Mouse (Mus musculus): ENCODE measurements at regions not wholly inside any gene's neighbourhood (a gene's known extent, or its start where the extent isn't known, plus 50 kb on each side); places are given as distances from the start of the nearest gene placed in this dataset.

DNA sequence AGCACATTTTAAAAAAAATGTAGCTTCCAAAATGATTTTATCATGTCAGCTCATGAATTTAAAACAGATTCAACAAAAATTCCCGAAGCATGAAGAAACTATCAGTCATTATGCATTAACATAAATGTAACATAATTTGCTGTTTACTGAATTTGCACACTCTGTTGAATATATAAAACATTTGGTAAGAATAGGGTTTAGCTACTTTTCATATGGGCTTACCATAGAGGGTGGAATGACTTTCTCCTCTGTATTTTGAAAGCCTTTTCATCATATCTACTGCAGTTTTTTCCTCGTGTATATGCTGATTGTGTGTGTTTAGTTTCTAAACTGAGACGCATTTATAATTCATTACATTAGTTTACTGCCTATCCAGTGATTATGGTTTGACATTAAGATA is 94.0 kb upstream of the Ppfia2 start:
- H3K4me1 ChIP-seq (replicated peaks; ENCODE audit: control insufficient read depth, insufficient read depth, low read length): no peaks in the 10 kb centered on the region
- WGBS: 64% methylated on average over 3 of the region's 3 CpGs
- H3K4me2 ChIP-seq (ENCODE audit: low read length): no peak overlapping the region
- H3K9me3 ChIP-seq (ENCODE audit: control insufficient read depth, low read length): no peaks in the 10 kb centered on the region
- no peak overlapping the region for H3K4me3 ChIP-seq (replicated peaks; ENCODE audit: low read length)
- no peaks in the 10 kb centered on the region for H3K27me3 ChIP-seq (replicated peaks; ENCODE audit: control insufficient read depth, insufficient read depth, low read length)
- H3K9ac ChIP-seq (replicated peaks; ENCODE audit: low read depth, low read length): no peak overlapping the region
- H3K27ac ChIP-seq (ENCODE audit: low read length): no peak overlapping the region
- H3K36me3 ChIP-seq (ENCODE audit: control insufficient read depth, insufficient read depth): no peaks in the 10 kb centered on the region
- ATAC-seq: peak; percentile 70

DNA sequence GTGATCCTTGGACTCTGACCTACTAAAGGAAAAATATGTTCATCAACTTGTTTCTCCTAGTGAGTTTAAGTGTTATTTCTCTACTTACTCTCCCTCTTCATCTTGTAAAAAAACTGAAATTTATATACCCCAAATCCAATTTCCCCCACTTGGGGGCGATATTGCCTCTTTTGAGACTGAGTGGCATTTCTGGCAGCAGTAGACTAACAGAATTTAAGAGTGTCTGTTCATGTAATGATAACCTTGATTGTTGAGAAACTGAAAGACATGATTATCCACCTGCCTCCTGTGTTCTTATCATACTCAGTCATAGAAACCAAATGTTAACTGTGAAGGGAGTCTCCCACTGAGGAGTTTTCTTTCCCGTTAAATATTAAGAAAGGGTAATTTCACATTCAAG is 89.5 kb upstream of the Ppfia2 start:
- no peak for ATAC-seq
- Histone ChIP-seq H3K4me1 (replicated peaks; ENCODE audit: control insufficient read depth, insufficient read depth, low read length) (no peaks in the 10 kb centered on the region), H3K9me3 (ENCODE audit: control insufficient read depth, low read length) (no peaks in the 10 kb centered on the region), H3K27me3 (replicated peaks; ENCODE audit: control insufficient read depth, insufficient read depth, low read length) (no peaks in the 10 kb centered on the region), H3K9ac (replicated peaks; ENCODE audit: low read depth, low read length) (no peak overlapping the region), H3K4me3 (replicated peaks; ENCODE audit: low read length) (no peak overlapping the region), H3K36me3 (ENCODE audit: control insufficient read depth, insufficient read depth) (no peaks in the 10 kb centered on the region), H3K4me2 (ENCODE audit: low read length) (no peak overlapping the region), H3K27ac (ENCODE audit: low read length) (no peak overlapping the region)
- WGBS: 61% methylated on average over 2 of the region's 2 CpGs

DNA sequence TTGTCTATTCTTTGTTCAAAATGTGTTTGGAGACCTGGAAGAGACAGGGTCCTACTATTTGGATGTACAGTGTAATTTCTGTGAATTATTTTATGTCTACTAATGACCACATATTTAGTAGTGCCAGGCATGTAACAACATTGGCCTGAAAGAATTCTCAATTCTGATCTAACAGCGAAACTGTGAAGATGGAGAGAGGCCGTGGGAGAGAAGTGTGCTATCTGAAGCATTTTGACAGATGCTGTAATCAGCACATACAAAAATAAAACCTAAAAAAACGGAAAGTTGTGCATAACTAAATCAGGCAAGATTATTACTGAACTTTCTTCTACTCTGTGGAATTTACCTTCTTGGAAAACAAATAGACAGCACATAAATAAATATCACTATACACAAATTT is 61.4 kb upstream of the Ppfia2 start:
- no peak overlapping the region for H3K4me2 ChIP-seq (ENCODE audit: low read length)
- no peak overlapping the region for H3K27ac ChIP-seq (ENCODE audit: low read length)
- no peaks in the 10 kb centered on the region for H3K4me1 ChIP-seq (replicated peaks; ENCODE audit: control insufficient read depth, insufficient read depth, low read length)
- H3K9ac ChIP-seq (replicated peaks; ENCODE audit: low read depth, low read length): no peak overlapping the region
- no peak for ATAC-seq
- H3K4me3 ChIP-seq (replicated peaks; ENCODE audit: low read length): no peak overlapping the region
- no peaks in the 10 kb centered on the region for H3K9me3 ChIP-seq (ENCODE audit: control insufficient read depth, low read length)
- WGBS: 82% methylated on average over 3 of the region's 3 CpGs
- no peaks in the 10 kb centered on the region for H3K36me3 ChIP-seq (ENCODE audit: control insufficient read depth, insufficient read depth)
- no peaks in the 10 kb centered on the region for H3K27me3 ChIP-seq (replicated peaks; ENCODE audit: control insufficient read depth, insufficient read depth, low read length)

DNA sequence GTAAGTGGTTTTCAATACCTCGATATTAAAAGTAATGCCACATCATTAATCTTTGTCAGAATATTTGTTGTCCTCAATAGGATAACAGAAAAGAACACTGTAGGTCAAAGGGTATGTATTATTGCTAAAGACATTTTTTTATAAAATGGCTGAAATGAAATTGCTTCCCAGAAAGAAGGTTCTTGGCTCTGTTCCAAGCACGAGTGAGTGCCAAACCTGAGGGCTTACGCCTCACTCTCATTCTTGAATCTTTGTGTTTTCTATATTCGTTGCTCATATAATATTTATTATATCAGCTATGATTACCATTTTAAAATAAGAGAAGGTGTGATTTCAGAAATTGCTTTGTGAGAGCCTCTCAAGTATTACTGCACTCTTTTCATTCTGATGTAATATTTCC is 57.0 kb upstream of the Ppfia2 start:
- H3K4me2 ChIP-seq (ENCODE audit: low read length): no peak overlapping the region
- no peak overlapping the region for H3K9ac ChIP-seq (replicated peaks; ENCODE audit: low read depth, low read length)
- no peaks in the 10 kb centered on the region for H3K27me3 ChIP-seq (replicated peaks; ENCODE audit: control insufficient read depth, insufficient read depth, low read length)
- H3K4me1 ChIP-seq (replicated peaks; ENCODE audit: control insufficient read depth, insufficient read depth, low read length): no peaks in the 10 kb centered on the region
- 61% methylated on average over 4 of the region's 4 CpGs for WGBS
- H3K27ac ChIP-seq (ENCODE audit: low read length): no peak overlapping the region
- no peaks in the 10 kb centered on the region for H3K36me3 ChIP-seq (ENCODE audit: control insufficient read depth, insufficient read depth)
- H3K9me3 ChIP-seq (ENCODE audit: control insufficient read depth, low read length): no peaks in the 10 kb centered on the region
- H3K4me3 ChIP-seq (replicated peaks; ENCODE audit: low read length): no peak overlapping the region
- no peak for ATAC-seq

DNA sequence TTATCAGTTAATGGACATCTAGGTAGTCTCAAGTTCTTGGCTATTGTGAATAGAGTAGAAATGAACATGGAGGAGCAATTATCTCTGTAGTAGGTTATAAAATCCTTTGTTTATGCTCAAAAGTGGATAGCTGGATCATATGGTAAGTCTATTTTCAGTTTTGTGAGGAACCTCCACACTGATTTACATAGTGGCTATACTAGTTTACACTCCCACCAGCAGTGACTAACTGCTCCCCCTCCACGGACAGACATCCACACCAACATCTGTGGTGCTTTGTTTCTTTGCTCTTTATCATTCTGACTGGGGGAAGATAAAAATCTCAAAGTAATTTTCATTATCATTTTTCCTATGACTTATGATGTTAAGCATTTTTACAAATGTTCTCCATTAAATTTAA is 55.1 kb upstream of the Ppfia2 start:
- 84% methylated on average over 1 of the region's 1 CpGs for WGBS

DNA sequence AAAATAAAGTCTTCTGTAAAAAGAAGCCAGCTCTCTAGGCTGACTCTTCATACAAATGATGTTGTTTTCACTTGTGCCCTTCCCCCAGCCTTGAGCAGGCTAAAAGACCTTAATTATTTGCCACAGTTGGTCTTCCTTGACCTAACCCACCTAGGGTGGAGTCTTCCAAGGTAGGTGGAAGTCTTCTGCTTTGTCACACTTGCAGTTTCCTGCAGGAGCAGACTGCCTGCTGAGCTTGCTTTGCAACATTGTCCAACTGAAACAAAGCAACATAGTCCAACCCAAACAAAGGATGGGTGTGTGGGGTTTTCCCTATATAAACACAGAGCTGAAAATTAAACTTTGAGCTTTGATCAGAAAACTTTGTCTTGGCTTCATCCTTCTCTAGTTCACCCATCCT is 53.0 kb upstream of the Ppfia2 start:
- H3K4me3 ChIP-seq (replicated peaks; ENCODE audit: low read length): no peak overlapping the region
- H3K36me3 ChIP-seq (ENCODE audit: control insufficient read depth, insufficient read depth): no peaks in the 10 kb centered on the region
- no peak overlapping the region for H3K4me2 ChIP-seq (ENCODE audit: low read length)
- H3K27me3 ChIP-seq (replicated peaks; ENCODE audit: control insufficient read depth, insufficient read depth, low read length): no peaks in the 10 kb centered on the region
- H3K9me3 ChIP-seq (ENCODE audit: control insufficient read depth, low read length): no peaks in the 10 kb centered on the region
- no peaks in the 10 kb centered on the region for H3K4me1 ChIP-seq (replicated peaks; ENCODE audit: control insufficient read depth, insufficient read depth, low read length)
- H3K27ac ChIP-seq (ENCODE audit: low read length): no peak overlapping the region
- no peak overlapping the region for H3K9ac ChIP-seq (replicated peaks; ENCODE audit: low read depth, low read length)
- ATAC-seq: no peak

More for the DNA sequence above, 55.1 kb upstream of the Ppfia2 start:
- Histone ChIP-seq H3K27me3 (replicated peaks; ENCODE audit: control insufficient read depth, insufficient read depth, low read length) (no peaks in the 10 kb centered on the region), H3K4me2 (ENCODE audit: low read length) (no peak overlapping the region), H3K9me3 (ENCODE audit: control insufficient read depth, low read length) (no peaks in the 10 kb centered on the region), H3K36me3 (ENCODE audit: control insufficient read depth, insufficient read depth) (no peaks in the 10 kb centered on the region), H3K9ac (replicated peaks; ENCODE audit: low read depth, low read length) (no peak overlapping the region), H3K4me1 (replicated peaks; ENCODE audit: control insufficient read depth, insufficient read depth, low read length) (no peaks in the 10 kb centered on the region), H3K27ac (ENCODE audit: low read length) (no peak overlapping the region), H3K4me3 (replicated peaks; ENCODE audit: low read length) (no peak overlapping the region)
- ATAC-seq: no peak
